Mouse (Mus musculus) heart, embryonic 16.5 days (tissue): ENCODE data around the gene Plekhg6. TPM values are rescaled to one million over a fixed set of nuclear protein-coding genes. Genes with fewer than 3 reads are reported as not detected.

Source experiments
- ATAC-seq: fragments of 200-750 bp; cut with Nextera tagmentation; replicated peaks from 2 replicates; pipeline ENCODE4 v1.8.0; 2017; ENCODE audit warnings: moderate number of reproducible peaks; ENCODE audit not compliant: insufficient read depth, low FRiP score; ENCODE audit errors: extremely low read depth
- H3K27ac ChIP-seq: fragments of 300-500 bp; sonication (generic); 2 replicates; pipeline ENCODE4 v1.5.1; 2014; ENCODE audit warnings: mild to moderate bottlenecking, low read length, control low read depth, moderate library complexity
- H3K27me3 ChIP-seq: fragments of 300-500 bp; sonication (generic); 2 replicates; pipeline ENCODE4 v1.6.1; 2014; ENCODE audit warnings: low read length, mixed read lengths; ENCODE audit not compliant: control insufficient read depth, insufficient read depth
- H3K36me3 ChIP-seq: fragments of 300-500 bp; sonication (generic); 2 replicates; pipeline ENCODE4 v1.6.1; 2014; ENCODE audit not compliant: control insufficient read depth, insufficient read depth
- H3K4me1 ChIP-seq: fragments of 300-500 bp; sonication (generic); 2 replicates; pipeline ENCODE4 v1.6.1; 2014; ENCODE audit warnings: low read length, mixed read lengths; ENCODE audit not compliant: control insufficient read depth, insufficient read depth
- H3K4me2 ChIP-seq: fragments of 300-500 bp; sonication (generic); 2 replicates; pipeline ENCODE4 v1.6.1; 2014; ENCODE audit warnings: low read depth, mild to moderate bottlenecking, control low read depth, low read length
- H3K4me3 ChIP-seq: fragments of 300-500 bp; sonication (generic); 2 replicates; pipeline ENCODE4 v1.5.1; 2014; ENCODE audit warnings: mild to moderate bottlenecking, control low read depth, low read length
- H3K9ac ChIP-seq: fragments of 300-500 bp; sonication (generic); 2 replicates; pipeline ENCODE4 v1.6.1; 2014; ENCODE audit warnings: low read length, control low read depth
- H3K9me3 ChIP-seq: fragments of 300-500 bp; sonication (generic); replicated peaks from 2 replicates; pipeline ENCODE4 v1.6.1; 2016; ENCODE audit warnings: low read length; ENCODE audit not compliant: control insufficient read depth
- whole genome bisulfite sequencing: fragments of 180-500 bp; shearing (Covaris S2); extraction: QIAGEN DNeasy Blood & Tissue Kit; methylation state at CpG from one replicate; pipeline ENCODE4 v1.1.7; 2014; 5-methylcytosine and 5-hydroxymethylcytosine counted together
- polyA plus RNA-seq: library from polyadenylated mRNA; unstranded; fragments of >200 nt; fragmentation: Nextera tagmentation; extraction: Ambion mirVana; gene quantifications from 2 replicates; pipeline ENCODE4 v1.2.1, GENCODE M21; 2015

Gene Plekhg6
- polyA plus RNA-seq, 1 experiment from 2014 or later = 0.41 TPM

GRCm38 (mm10) chr6:125352046-125352384 is 28.6 kb downstream of the Plekhg6 start:
- peak overlapping the region; percentile 2; the same call in 1 of the 2 replicates for H3K4me3 ChIP-seq
- peak overlapping the region; percentile 77 for H3K4me2 ChIP-seq
- no peaks in the 10 kb centered on the region; the same call in 1 of the 2 replicates for H3K36me3 ChIP-seq
- H3K27ac ChIP-seq = peak overlapping the region; percentile 34
- ATAC-seq = no peak
- WGBS = 64% methylated on average over 5 of the region's 5 CpGs
- no peaks in the 10 kb centered on the region for H3K27me3 ChIP-seq
- peaks cover 50% of the 10 kb centered on the region for H3K4me1 ChIP-seq
- no peaks in the 10 kb centered on the region for H3K9me3 ChIP-seq
- H3K9ac ChIP-seq = 0 out of 2 replicates have a peak overlapping the region, but pooled peaks have one; percentile 17

GRCm38 (mm10) chr6:125351368-125352045 is 29.1 kb downstream of the Plekhg6 start:
- Histone ChIP-seq H3K27ac (peak overlapping the region; percentile 34), H3K4me3 (peak overlapping the region; percentile 2; the same call in 1 of the 2 replicates)
- no peak for ATAC-seq

GRCm38 (mm10) chr6:125350995-125351324 is 29.6 kb downstream of the Plekhg6 start:
- Histone ChIP-seq H3K4me3 (peak overlapping the region; percentile 74), H3K9ac (peak overlapping the region; percentile 87), H3K27ac (peak overlapping the region; percentile 4; the same call in 1 of the 2 replicates), H3K9me3 (no peaks in the 10 kb centered on the region), H3K27me3 (no peaks in the 10 kb centered on the region), H3K4me2 (peak overlapping the region; percentile 77), H3K4me1 (peaks cover 45% of the 10 kb centered on the region), H3K36me3 (no peaks in the 10 kb centered on the region)
- no peak for ATAC-seq
- WGBS = 77% methylated on average over 2 of the region's 2 CpGs

More at GRCm38 (mm10) chr6:125351368-125352045, 29.1 kb downstream of the Plekhg6 start:
- Histone ChIP-seq H3K9me3 (no peaks in the 10 kb centered on the region), H3K9ac (0 out of 2 replicates have a peak overlapping the region, but pooled peaks have one; percentile 4), H3K27me3 (no peaks in the 10 kb centered on the region), H3K4me1 (peaks cover 50% of the 10 kb centered on the region), H3K4me2 (peak overlapping the region; percentile 77), H3K36me3 (no peaks in the 10 kb centered on the region)
- 48% methylated on average over 8 of the region's 8 CpGs for WGBS

GRCm38 (mm10) chr6:125350231-125350994 is 30.2 kb downstream of the Plekhg6 start:
- Histone ChIP-seq H3K27ac (peak overlapping the region; percentile 88), H3K27me3 (no peaks in the 10 kb centered on the region), H3K9ac (peak overlapping the region; percentile 87), H3K9me3 (no peaks in the 10 kb centered on the region), H3K4me2 (peak overlapping the region; percentile 77), H3K4me3 (peak overlapping the region; percentile 74), H3K36me3 (no peaks in the 10 kb centered on the region), H3K4me1 (peaks cover 41% of the 10 kb centered on the region)
- ATAC-seq = 0 out of 2 replicates have a peak, but pooled peaks have one; percentile 1
- 14% methylated on average over 20 of the region's 20 CpGs for WGBS

- Histone ChIP-seq H3K27me3 (no peaks in the 10 kb centered on the region), H3K9me3 (no peaks in the 10 kb centered on the region), H3K4me3 (peak overlapping the region; percentile 74), H3K9ac (peak overlapping the region; percentile 87), H3K4me1 (peaks cover 34% of the 10 kb centered on the region), H3K27ac (peak overlapping the region; percentile 88), H3K4me2 (peak overlapping the region; percentile 77), H3K36me3 (no peaks in the 10 kb centered on the region)
- 1% methylated on average over 27 of the region's 27 CpGs for WGBS
- ATAC-seq = peak; percentile 81
Observed at GRCm38 (mm10) chr6:125349575-125350230, 30.9 kb downstream of the Plekhg6 start.

GRCm38 (mm10) chr6:125348721-125349574 is 31.6 kb downstream of the Plekhg6 start, which contains the start of gene Tnfrsf1a:
TSS of gene Tnfrsf1a (plus strand) at chr6:125349362.
- Histone ChIP-seq H3K4me2 (peak within 1 kb of the TSS; percentile 77), H3K27me3 (no peaks in the 10 kb centered on the region), H3K36me3 (no peaks in the 10 kb centered on the region), H3K4me1 (peaks cover 26% of the 10 kb centered on the region), H3K27ac (peak within 1 kb of the TSS; percentile 88), H3K9me3 (no peaks in the 10 kb centered on the region), H3K4me3 (peak within 1 kb of the TSS; percentile 74), H3K9ac (peak within 1 kb of the TSS; percentile 87)
- peak; percentile 1; the same call in 1 of the 2 replicates for ATAC-seq
- 10% methylated on average over 22 of the region's 22 CpGs for WGBS

- 63% methylated on average over 2 of the region's 2 CpGs for WGBS
- no peaks in the 10 kb centered on the region for H3K36me3 ChIP-seq
- H3K27ac ChIP-seq = no peak overlapping the region
- no peak overlapping the region for H3K9ac ChIP-seq
- no peaks in the 10 kb centered on the region for H3K27me3 ChIP-seq
- H3K9me3 ChIP-seq = no peaks in the 10 kb centered on the region
- peaks cover 8% of the 10 kb centered on the region for H3K4me1 ChIP-seq
- H3K4me2 ChIP-seq = no peak overlapping the region
- ATAC-seq = no peak
- no peak overlapping the region for H3K4me3 ChIP-seq
Observed at GRCm38 (mm10) chr6:125346029-125346428, 34.6 kb downstream of the Plekhg6 start.

GRCm38 (mm10) chr6:125345625-125346024 is 35.0 kb downstream of the Plekhg6 start:
- WGBS = 52% methylated on average over 1 of the region's 1 CpGs
- no peak for ATAC-seq

More at GRCm38 (mm10) chr6:125345625-125346024, 35.0 kb downstream of the Plekhg6 start:
- no peak overlapping the region for H3K27ac ChIP-seq
- no peak overlapping the region for H3K9ac ChIP-seq
- H3K27me3 ChIP-seq = no peaks in the 10 kb centered on the region
- H3K36me3 ChIP-seq = no peaks in the 10 kb centered on the region
- no peak overlapping the region for H3K4me2 ChIP-seq
- no peak overlapping the region for H3K4me3 ChIP-seq
- H3K4me1 ChIP-seq = peaks cover 6% of the 10 kb centered on the region
- H3K9me3 ChIP-seq = no peaks in the 10 kb centered on the region
